Mouse (Mus musculus): ENCODE measurements around the gene Rab30.

DNA sequence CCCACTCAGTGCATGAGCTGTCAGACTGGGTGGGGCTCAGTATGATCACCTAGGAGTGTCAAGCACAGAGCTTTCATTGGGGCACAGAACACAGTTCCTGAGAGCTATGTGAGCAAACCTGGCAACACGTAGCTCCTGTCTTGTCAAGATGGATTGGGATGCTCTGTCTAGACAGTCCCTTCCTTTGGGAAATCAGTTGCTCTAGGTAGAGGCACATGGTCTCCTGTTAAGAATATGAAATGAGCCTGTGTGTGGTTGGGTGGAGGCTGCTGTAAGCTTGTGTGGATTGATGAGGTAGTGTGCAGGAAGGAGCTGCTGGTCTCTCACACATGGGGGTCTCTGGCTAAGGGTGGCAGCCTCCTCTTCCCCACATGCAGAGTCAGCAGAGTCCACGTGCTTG lies 34.3 kb downstream of the Rab30 start:
- no peak for TF ChIP-seq EP300 (IDR thresholded peaks at IDR 0.05; ENCODE audit: low read depth)
- TF ChIP-seq CTCF (IDR thresholded peaks at IDR 0.05; ENCODE audit: low read depth): no peak

Data from liver, embryonic 14.5 days (tissue).